Mouse (Mus musculus) hindbrain, embryonic 14.5 days (tissue): ENCODE results near the gene Radil. TPM values are rescaled to one million over a fixed set of nuclear protein-coding genes. Genes with fewer than 3 reads are reported as not detected.

Experiments
- ATAC-seq: fragments of 200-750 bp; cut with Nextera tagmentation; 2 replicates; pipeline ENCODE4 v1.8.0; 2017; ENCODE audit warnings: moderate number of reproducible peaks, mild to moderate bottlenecking, moderate TSS enrichment, moderate library complexity; ENCODE audit not compliant: low FRiP score
- DNase-seq: peaks from one replicate; pipeline ENCODE4 v3.0.0-alpha.2; 2015; ENCODE audit warnings: low spot score
- H3K27ac ChIP-seq: fragments of 300-500 bp; sonication (generic); 2 replicates; pipeline ENCODE4 v1.5.1; 2014; ENCODE audit warnings: mild to moderate bottlenecking, moderate library complexity
- H3K27me3 ChIP-seq: fragments of 300-500 bp; sonication (generic); 2 replicates; pipeline ENCODE4 v1.6.1; 2014; ENCODE audit warnings: mild to moderate bottlenecking, low read length, mixed read lengths; ENCODE audit not compliant: control insufficient read depth, insufficient read depth
- H3K36me3 ChIP-seq: fragments of 300-500 bp; sonication (generic); replicated peaks from 2 replicates; pipeline ENCODE4 v1.6.1; 2014; ENCODE audit not compliant: control insufficient read depth, insufficient read depth
- H3K4me1 ChIP-seq: fragments of 300-500 bp; sonication (generic); replicated peaks from 2 replicates; pipeline ENCODE4 v1.6.1; 2014; ENCODE audit warnings: antibody characterized with exemption, low read length, mixed read lengths; ENCODE audit not compliant: control insufficient read depth, insufficient read depth
- H3K4me2 ChIP-seq: fragments of 300-500 bp; sonication (generic); replicated peaks from 2 replicates; pipeline ENCODE4 v1.6.1; 2014; ENCODE audit warnings: mild to moderate bottlenecking, moderate library complexity
- H3K4me3 ChIP-seq: fragments of 300-500 bp; sonication (generic); replicated peaks from 2 replicates; pipeline ENCODE4 v1.5.1; 2014; ENCODE audit warnings: mild to moderate bottlenecking, low read length
- H3K9ac ChIP-seq: fragments of 300-500 bp; sonication (generic); 2 replicates; pipeline ENCODE4 v1.6.1; 2014
- H3K9me3 ChIP-seq: fragments of 300-500 bp; sonication (generic); 2 replicates; pipeline ENCODE4 v1.6.1; 2016; ENCODE audit warnings: low read length; ENCODE audit not compliant: control insufficient read depth
- WGBS: fragments of 180-500 bp; shearing (Covaris S2); extraction: QIAGEN DNeasy Blood & Tissue Kit; methylation state at CpG from one replicate; pipeline ENCODE4 v1.1.7; 2014; 5-methylcytosine and 5-hydroxymethylcytosine counted together
- polyA plus RNA-seq: library from polyadenylated mRNA; unstranded; fragments of >200 nt; fragmentation: Nextera tagmentation; extraction: Ambion mirVana; gene quantifications from 2 replicates; pipeline ENCODE4 v1.2.1, GENCODE M21; 2014

The Radil gene
- polyA plus RNA-seq, 1 experiment from 2014 or later: 17.4 TPM

DNA sequence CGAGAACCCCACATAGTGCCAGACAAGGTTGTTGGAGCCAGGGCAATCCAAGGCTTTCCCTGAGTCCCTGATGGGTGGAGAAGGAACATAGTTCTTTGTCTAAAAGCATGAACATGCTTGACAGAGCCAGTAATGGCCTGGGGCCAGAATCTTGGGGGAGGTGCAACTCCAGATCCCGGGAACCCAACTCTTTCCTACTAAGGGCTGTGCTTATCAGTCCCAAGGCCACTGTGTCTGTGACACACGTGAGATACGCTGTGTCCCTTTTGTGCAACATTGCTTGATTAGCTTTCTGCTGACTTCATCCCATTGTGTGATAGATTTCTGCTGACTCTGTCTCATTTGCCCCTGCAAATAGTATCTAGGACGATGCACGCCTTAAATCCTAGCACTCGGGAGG, 25.9 kb upstream of the Radil start:
- H3K36me3 ChIP-seq: no peaks in the 10 kb centered on the region
- no peak overlapping the region for H3K9ac ChIP-seq
- no peak overlapping the region for H3K4me3 ChIP-seq
- H3K27me3 ChIP-seq: no peaks in the 10 kb centered on the region
- no peak for ATAC-seq
- 78% methylated on average over 7 of the region's 7 CpGs for WGBS
- no peak for DNase-seq
- H3K4me1 ChIP-seq: no peaks in the 10 kb centered on the region
- no peak overlapping the region for H3K27ac ChIP-seq
- H3K9me3 ChIP-seq: 0 out of 2 replicates have a peak, but pooled peaks cover 5% of the 10 kb centered on the region
- no peak overlapping the region for H3K4me2 ChIP-seq

- Histone ChIP-seq H3K36me3 (no peaks in the 10 kb centered on the region), H3K4me3 (no peak overlapping the region), H3K27ac (no peak overlapping the region), H3K9ac (no peak overlapping the region), H3K9me3 (0 out of 2 replicates have a peak, but pooled peaks cover 5% of the 10 kb centered on the region), H3K4me2 (no peak overlapping the region), H3K27me3 (no peaks in the 10 kb centered on the region), H3K4me1 (no peaks in the 10 kb centered on the region)
- ATAC-seq (no peak), DNase-seq (no peak)
- 72% methylated on average over 8 of the region's 8 CpGs for WGBS
These were observed 23.6 kb upstream of the Radil start for GRCm38 (mm10) chr5:142574323-142575057.

DNA sequence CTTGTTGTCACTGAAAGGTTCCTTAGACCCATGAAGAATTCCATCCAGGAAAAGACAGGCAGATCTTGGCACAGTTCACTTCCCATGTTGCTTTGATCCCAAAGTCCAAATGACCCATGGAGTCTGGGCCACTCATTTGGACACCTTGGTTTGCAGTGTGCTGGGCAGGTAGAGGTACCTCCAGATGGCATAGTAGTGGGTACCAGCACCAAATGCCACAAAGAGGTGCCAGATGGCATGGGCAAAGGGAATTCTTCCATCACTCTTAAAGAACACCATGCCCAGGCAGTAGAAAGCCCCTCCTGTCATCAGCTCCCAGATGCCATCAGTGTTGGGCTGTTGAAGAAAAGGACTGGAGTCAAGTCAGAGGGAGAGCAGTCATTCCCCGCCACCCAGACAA, 13.7 kb upstream of the Radil start:
- H3K9me3 ChIP-seq: no peaks in the 10 kb centered on the region
- no peaks in the 10 kb centered on the region for H3K4me1 ChIP-seq
- DNase-seq (no peak), ATAC-seq (no peak)
- H3K27me3 ChIP-seq: no peaks in the 10 kb centered on the region
- no peak overlapping the region for H3K9ac ChIP-seq
- H3K4me3 ChIP-seq: no peak overlapping the region
- no peak overlapping the region for H3K4me2 ChIP-seq
- no peak overlapping the region for H3K27ac ChIP-seq
- WGBS: 94% methylated on average over 1 of the region's 1 CpGs
- no peaks in the 10 kb centered on the region for H3K36me3 ChIP-seq

DNA sequence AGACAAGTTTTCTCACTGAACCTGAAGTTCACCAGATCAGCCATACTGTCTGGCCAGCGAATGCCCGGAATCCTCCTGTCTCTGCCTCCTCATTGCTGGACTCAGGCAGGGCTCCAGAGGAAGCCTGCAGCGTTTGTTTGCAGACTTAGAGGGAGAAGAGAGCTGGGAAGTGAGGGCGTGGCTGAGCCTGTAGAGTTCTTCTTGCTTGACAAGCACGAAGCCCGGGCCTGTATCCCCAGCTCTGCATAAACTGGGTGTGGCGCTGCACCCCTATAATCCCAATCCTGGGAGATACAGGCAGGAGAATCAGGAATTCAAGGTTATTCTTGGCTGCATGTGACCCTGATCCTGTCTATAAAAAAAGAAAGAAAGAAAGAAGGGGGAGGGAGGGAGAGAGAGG, 9.4 kb upstream of the Radil start:
- Histone ChIP-seq H3K9me3 (no peaks in the 10 kb centered on the region), H3K4me3 (no peak overlapping the region), H3K9ac (no peak overlapping the region), H3K27ac (no peak overlapping the region), H3K4me2 (no peak overlapping the region), H3K36me3 (no peaks in the 10 kb centered on the region), H3K27me3 (no peaks in the 10 kb centered on the region), H3K4me1 (no peaks in the 10 kb centered on the region)
- 57% methylated on average over 7 of the region's 7 CpGs for WGBS
- DNase-seq: no peak
- no peak for ATAC-seq

DNA sequence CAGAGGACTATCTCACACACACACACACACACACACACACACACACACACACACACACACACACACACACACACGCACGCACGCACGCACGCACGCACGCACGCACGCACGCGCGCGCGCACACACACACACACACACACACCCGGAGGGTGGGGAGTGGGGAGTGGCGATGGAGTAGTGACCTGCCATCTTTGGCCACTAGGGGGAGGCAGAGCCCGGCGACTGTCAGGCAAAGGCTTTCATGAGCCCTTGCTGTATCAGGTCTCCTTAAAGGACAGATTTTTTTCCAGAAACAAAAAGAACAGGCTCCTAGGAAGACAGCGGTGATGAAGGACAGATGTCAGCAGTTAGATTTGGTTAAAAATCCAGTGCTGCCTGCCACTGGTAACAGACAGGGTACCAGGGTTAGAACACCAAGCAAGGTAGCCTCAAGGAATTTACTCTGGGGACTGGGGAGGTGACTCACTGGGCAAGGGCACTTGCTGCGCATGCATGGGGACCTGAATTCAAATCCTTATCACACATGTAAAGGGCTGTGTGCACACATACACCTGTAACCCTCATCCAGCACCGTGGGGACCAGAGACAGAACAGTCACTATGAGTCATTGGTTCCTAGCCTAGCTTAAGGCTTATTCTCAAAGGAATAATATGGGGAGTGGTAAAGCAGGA, 6.6 kb upstream of the Radil start:
- DNase-seq (peak; percentile 80), ATAC-seq (peak; percentile 71)
- Histone ChIP-seq H3K36me3 (no peaks in the 10 kb centered on the region), H3K27me3 (no peaks in the 10 kb centered on the region), H3K4me2 (0 out of 2 replicates have a peak overlapping the region, but pooled peaks have one; percentile 7), H3K4me1 (no peaks in the 10 kb centered on the region), H3K9me3 (no peaks in the 10 kb centered on the region), H3K27ac (no peak overlapping the region), H3K4me3 (no peak overlapping the region), H3K9ac (no peak overlapping the region)
- WGBS: 43% methylated on average over 12 of the region's 21 CpGs

DNA sequence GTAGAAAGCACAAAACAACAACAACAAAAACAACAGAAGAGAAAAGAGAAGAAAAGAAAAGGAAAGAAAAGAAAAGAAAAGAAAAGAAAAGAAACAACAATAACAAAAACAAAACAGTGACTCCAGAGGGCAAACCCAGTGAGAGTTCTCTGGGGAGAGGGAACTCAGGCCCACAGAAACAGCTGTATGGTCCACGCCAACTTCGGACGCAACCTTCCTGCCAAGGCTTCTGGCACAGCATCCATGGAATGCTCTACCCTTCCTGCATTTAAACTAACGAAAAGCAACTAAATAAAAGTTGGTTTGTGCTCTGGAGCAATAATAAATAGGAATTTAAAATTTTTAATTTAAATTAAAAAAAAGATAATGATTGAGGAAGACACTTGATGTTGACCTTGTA, 5.8 kb upstream of the Radil start:
- Histone ChIP-seq H3K4me3 (no peak overlapping the region), H3K27me3 (no peaks in the 10 kb centered on the region), H3K4me1 (no peaks in the 10 kb centered on the region), H3K9ac (no peak overlapping the region), H3K9me3 (no peaks in the 10 kb centered on the region), H3K27ac (no peak overlapping the region), H3K4me2 (no peak overlapping the region), H3K36me3 (no peaks in the 10 kb centered on the region)
- DNase-seq: no peak
- 90% methylated on average over 4 of the region's 4 CpGs for WGBS
- no peak for ATAC-seq

- no peak overlapping the region for H3K4me3 ChIP-seq
- ATAC-seq (no peak), DNase-seq (no peak)
- WGBS: 84% methylated on average over 5 of the region's 5 CpGs
- H3K27ac ChIP-seq: no peak overlapping the region
- no peaks in the 10 kb centered on the region for H3K4me1 ChIP-seq
- no peaks in the 10 kb centered on the region for H3K27me3 ChIP-seq
- no peak overlapping the region for H3K9ac ChIP-seq
- no peak overlapping the region for H3K4me2 ChIP-seq
- H3K36me3 ChIP-seq: no peaks in the 10 kb centered on the region
- no peaks in the 10 kb centered on the region for H3K9me3 ChIP-seq
These were observed 5.0 kb upstream of the Radil start for GRCm38 (mm10) chr5:142555866-142556265.

- peak overlapping the region; percentile 60; the same call in 1 of the 2 replicates for H3K27ac ChIP-seq
- DNase-seq (peak; percentile 55), ATAC-seq (peak; percentile 14)
- under 1% methylated on average over 31 of the region's 31 CpGs for WGBS
- peak overlapping the region; percentile 64 for H3K9ac ChIP-seq
- H3K27me3 ChIP-seq: no peaks in the 10 kb centered on the region
- peak overlapping the region; percentile 82 for H3K4me2 ChIP-seq
- peak overlapping the region; percentile 49 for H3K4me3 ChIP-seq
- H3K36me3 ChIP-seq: no peaks in the 10 kb centered on the region
- H3K9me3 ChIP-seq: no peaks in the 10 kb centered on the region
- H3K4me1 ChIP-seq: peaks cover 9% of the 10 kb centered on the region; the same call in 1 of the 2 replicates
These were observed 765 bp downstream of the Radil start for GRCm38 (mm10) chr5:142549961-142550705.

DNA sequence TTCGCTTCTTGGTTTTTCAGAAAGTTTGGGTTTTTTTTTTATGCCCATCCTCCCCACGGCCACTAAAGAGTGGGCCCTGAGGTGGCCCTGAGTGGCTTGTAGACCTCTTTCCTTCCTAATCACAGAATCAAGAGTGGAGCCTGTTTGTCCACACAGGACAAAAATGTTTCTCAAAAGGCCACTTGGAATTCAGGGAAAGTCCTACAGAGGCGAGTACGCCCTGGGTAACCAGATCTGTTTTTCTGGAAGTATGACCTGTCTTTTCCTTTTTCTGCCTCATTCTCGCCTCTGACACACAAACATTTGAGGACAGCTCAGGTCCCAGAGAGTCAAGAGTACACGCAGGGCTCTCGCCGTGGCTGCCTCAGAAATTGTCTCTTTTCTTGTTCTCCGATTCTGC, 1.5 kb downstream of the Radil start:
- Histone ChIP-seq H3K27ac (no peak overlapping the region), H3K4me1 (peaks cover 9% of the 10 kb centered on the region; the same call in 1 of the 2 replicates), H3K27me3 (no peaks in the 10 kb centered on the region), H3K9me3 (no peaks in the 10 kb centered on the region), H3K9ac (0 out of 2 replicates have a peak overlapping the region, but pooled peaks have one; percentile 64), H3K36me3 (no peaks in the 10 kb centered on the region), H3K4me2 (peak overlapping the region; percentile 82), H3K4me3 (0 out of 2 replicates have a peak overlapping the region, but pooled peaks have one; percentile 49)
- no peak for ATAC-seq
- 45% methylated on average over 9 of the region's 9 CpGs for WGBS
- no peak for DNase-seq
